Mouse (Mus musculus): ENCODE measurements at regions not wholly inside any gene's neighbourhood (a gene's known extent, or its start where the extent isn't known, plus 50 kb on each side); places are given as distances from the start of the nearest gene placed in this dataset.

- TF ChIP-seq ZMIZ1 (IDR thresholded peaks at IDR 0.05; ENCODE audit: low read depth, low read length), result no peak
- no peak for TF ChIP-seq E2F4 (IDR thresholded peaks at IDR 0.05; ENCODE audit: borderline replicate concordance, low read depth, low read length)
- TF ChIP-seq CTCF (IDR thresholded peaks at IDR 0.05 in 2 of 3, conservative IDR thresholded peaks at IDR 0.05 in 1 of 3; ENCODE audit: control insufficient read depth in 1 of 3, insufficient read depth in 1 of 3, low read depth in 2 of 3, low read length in 3 of 3, poor library complexity in 1 of 3, severe bottlenecking in 1 of 3), result no peak
- TF ChIP-seq EP300 (IDR thresholded peaks at IDR 0.05; ENCODE audit: low read depth in 1 of 2, low read length in 2 of 2), result no peak
- no peak for TF ChIP-seq USF2 (IDR thresholded peaks at IDR 0.05; ENCODE audit: borderline replicate concordance in 1 of 2, insufficient read depth in 1 of 2, low read depth in 1 of 2, low read length in 2 of 2)
- TF ChIP-seq ZC3H11A (IDR thresholded peaks at IDR 0.05; ENCODE audit: low read depth, low read length), result no peak
- TF ChIP-seq CHD2 (IDR thresholded peaks at IDR 0.05; ENCODE audit: low read length), result no peak
- TF ChIP-seq GATA1 (IDR thresholded peaks at IDR 0.05; ENCODE audit: low read depth, low read length), result no peak
- TF ChIP-seq ZNF384 (IDR thresholded peaks at IDR 0.05; ENCODE audit: low read depth, low read length), result no peak
- TF ChIP-seq POLR2A (IDR thresholded peaks at IDR 0.05; ENCODE audit: control insufficient read depth in 1 of 2, insufficient read depth in 1 of 2, low read depth in 1 of 2, low read length in 2 of 2, poor library complexity in 1 of 2), result no peak
- no peak for TF ChIP-seq HCFC1 (IDR thresholded peaks at IDR 0.05; ENCODE audit: low read depth, low read length)
Measured at GRCm38 (mm10) chr7:136676987-136677545, 217.3 kb upstream of the Mgmt start.

Data from MEL (cell line).